Mouse (Mus musculus) mouse trophoblast stem cell (cell line): Measurements from ENCODE around the gene Lor.

ENCODE experiments used
- in situ Hi-C, 2 experiments: fragments of 300-500 bp; cut with MseI, MboI; formaldehyde crosslinking; loops; 2 replicates in 1 of 2; 3 replicates in 1 of 2; pipeline ENCODE4 v1.15.1; 2025

Lor gene

DNA sequence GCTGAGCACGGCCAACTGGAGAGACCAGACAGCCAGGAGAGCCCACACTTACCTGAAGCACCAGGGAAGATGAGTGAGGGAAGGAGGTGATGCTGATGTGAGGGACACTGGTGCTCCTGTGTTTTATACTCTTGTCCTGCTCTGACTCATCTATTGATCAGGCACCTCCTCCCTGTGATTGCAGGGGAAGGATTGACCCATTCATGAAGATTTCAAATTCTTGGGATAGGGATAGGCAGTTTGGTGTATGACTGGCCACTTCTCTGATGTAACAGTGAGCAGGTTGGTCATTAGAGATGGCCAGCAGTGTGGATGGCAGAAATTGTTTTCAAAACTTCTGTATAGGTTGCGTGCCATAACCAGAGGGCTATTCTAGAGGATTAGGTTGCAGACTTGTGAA lies at the start of gene Lor:
Lor (minus strand) TSS at position 101 of the 400 bp plus-strand sequence.
- in situ Hi-C loops: no loop called here

DNA sequence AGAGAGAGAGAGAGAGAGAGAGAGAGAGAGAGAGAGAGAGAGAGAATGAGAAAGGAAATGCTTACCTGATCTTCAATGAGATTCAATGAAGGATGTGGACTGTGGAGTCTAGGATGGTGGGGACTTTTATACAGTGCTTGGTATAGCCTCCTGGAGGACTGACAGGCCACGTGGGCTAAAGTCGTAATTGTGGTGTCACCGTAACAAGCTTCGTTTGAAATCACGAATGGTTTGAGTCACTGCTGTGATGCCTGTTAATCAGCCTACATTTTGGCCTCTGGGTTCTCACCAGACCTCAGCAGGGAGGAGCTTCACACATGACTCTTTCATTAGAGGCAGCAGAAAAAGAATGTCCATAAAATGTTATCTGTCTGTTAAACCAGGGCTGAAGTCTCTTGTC lies 40.9 kb upstream of the Lor start, which contains the start of gene Prr9:
Prr9 (minus strand) TSS at position 101 of the 400 bp plus-strand sequence.
- in situ Hi-C loops: no loop called here

DNA sequence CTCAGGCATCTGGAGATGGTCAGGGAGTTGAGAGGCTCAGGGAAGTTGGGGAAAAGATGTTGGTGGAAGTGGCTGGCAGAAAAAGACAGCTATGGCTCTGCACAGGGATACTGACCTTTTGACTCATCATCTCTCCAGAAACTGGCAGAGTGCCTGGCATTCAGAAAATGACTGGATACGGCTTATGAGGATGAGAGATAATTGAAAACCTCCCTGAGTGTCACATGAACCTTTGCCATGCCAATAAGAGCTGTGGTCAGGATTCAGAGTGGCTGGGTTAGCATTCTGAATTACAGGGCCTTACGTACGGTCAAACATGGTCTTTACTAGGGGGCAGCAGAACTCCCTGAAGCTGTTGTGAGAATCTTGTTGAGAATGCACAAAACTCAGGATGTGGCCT lies 38.0 kb upstream of the Lor start:
- in situ Hi-C loops: no loop called here

GRCm38 (mm10) chr3:92117930-92118329 lies 35.0 kb upstream of the Lor start:
- in situ Hi-C loops: no loop called here

DNA sequence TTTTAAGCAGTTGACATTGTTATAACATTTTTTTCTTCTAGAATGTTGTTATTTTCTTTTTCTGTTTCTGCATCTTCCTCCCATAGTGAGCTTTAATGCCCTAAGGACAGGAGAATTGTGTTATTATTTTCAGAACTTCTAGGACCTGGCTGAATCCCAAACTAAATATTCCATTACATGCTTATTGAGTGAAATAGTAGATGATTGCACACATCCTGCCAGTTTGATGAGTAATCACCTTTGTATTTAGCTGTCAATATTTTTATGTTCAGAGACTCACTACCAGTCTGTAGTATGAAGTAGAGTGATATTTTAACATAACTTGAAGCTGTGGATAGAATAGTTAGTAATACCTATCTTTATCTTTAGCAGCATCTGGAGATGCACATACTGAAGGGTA lies 28.6 kb upstream of the Lor start:
- in situ Hi-C loops: no loop called here

DNA sequence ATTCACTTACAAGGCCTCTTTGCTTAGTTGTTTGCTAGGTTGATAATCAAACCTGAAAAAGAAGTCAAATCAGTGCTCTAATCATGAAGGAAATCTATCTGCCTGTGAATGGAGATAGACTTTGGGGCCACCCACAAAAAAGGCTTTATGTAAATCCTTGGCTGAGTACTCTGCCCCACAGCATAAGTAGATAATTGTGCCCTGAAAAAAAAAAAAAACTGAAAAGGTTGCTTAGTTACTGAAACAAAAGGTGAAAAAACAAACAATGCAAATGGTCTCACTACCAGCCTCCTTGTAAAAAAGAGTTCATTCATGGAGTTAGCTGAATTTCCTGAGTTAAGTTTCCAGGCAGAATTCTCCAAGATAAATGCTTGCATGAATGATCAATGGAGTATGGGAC lies 27.8 kb upstream of the Lor start:
- in situ Hi-C loops: no loop called here

- in situ Hi-C loops: no loop called here
These were observed 23.6 kb upstream of the Lor start for GRCm38 (mm10) chr3:92106582-92106981.

DNA sequence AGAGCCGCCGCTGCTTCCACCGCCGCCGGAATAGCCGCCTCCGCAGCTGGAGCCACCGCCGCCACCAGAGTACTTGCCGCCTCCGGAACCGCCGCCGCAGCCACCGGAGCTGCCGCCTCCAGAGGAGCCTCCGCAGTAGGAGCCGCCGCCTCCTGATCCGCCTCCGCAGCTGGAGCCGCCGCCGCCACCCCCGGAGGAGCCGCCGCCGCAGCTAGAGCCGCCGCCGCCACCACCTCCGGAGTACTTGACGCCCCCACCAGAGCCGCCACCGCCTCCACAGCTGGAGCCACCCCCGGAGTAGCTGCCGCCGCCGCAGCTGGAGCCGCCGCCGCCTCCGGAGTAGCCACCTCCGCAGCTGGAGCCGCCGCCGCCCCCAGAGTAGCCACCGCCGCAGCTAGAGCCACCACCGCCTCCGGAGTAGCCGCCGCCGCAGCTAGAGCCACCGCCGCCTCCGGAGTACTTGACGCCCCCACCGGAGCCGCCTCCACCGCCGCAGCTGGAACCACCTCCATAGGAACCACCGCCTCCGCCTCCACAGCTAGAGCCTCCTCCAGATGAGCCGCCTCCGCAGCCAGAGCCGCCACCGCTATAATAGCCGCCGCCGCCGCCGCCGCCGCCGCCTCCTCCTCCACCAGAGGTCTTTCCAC lies 1.5 kb downstream of the Lor start:
- in situ Hi-C loops: no loop called here

GRCm38 (mm10) chr3:92080462-92081284 lies 2.3 kb downstream of the Lor start:
- in situ Hi-C loops: no loop called here

GRCm38 (mm10) chr3:92050382-92051054 lies 32.4 kb downstream of the Lor start:
- in situ Hi-C loops: no loop called here

DNA sequence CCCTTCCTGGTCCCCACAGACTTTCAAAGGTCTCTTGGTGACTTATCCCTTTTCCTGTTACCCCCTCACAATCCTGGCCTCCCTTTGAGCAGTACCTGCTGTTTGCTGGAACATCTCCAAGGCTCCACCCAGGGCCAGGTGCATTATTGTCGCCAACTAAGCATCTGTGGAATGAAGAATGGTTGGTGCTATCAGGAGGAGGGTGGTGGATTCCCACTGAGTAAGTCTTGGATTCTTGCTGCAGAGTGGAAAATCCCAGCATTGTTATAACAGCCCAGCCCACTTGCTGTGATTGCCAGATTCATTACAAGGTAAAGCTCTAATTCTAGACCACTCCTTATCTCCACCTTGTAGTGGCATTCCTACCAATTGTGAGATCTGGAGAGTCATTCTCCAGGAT lies 49.0 kb downstream of the Lor start:
- in situ Hi-C loops: no loop called here

GRCm38 (mm10) chr3:92033203-92033602 lies 49.7 kb downstream of the Lor start:
- in situ Hi-C loops: no loop called here
